Mouse (Mus musculus): ENCODE results near the gene Tlnrd1. TPM values are rescaled to one million over a fixed set of nuclear protein-coding genes. Genes with fewer than 3 reads are reported as not detected.

Gene Tlnrd1
- polyA plus RNA-seq (2014; fragmentation: Illumina TruSeq; extraction: RNeasy Lipid Tissue Mini Kit (QIAGEN cat#74804); ENCODE audit: low replicate concordance) = 11.9 TPM

DNA sequence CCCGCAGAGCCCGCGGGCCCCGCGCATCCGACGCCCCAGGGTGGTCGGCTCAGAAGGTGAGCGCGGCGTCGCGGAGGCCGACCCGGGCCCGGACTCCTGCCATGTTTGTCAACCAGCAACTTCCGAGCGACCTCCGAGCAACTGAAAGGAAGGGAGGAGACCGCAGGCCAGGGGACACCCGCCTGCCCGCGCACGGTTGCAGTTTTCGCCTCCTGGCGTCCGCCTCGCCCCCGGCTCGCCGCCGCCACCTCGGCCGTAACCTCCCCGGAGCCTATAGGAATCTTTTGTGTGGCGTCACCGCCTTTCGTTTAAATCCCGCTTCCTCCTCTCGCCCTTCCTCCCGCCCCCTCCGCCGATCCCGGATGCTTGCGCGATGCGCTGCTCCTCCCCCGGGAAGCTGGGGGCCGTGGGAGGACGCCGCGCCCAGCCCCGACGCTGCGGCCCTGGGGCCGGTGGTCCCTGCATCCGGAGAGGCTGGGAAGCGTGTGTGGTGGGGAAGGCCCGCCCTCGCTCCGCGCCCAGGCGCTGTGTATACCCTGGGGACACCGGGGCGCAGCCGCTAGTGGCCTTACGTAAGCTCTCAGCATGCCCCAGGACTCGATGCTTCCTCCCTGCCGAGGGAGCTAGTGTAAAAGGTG, at the start of gene Tlnrd1, which contains the start of gene Mesd:
Gene Tlnrd1 (minus strand): TSS at position 285 of the 638 bp plus-strand sequence.
Gene Mesd (plus strand): TSS at position 446 of the 638 bp plus-strand sequence.

Other genes with a start within 250 kb of the Tlnrd1 start
- 1.1 TPM for gene Il16, start 138.6 kb downstream of the Tlnrd1 start, polyA plus RNA-seq (2014; fragmentation: Illumina TruSeq; extraction: RNeasy Lipid Tissue Mini Kit (QIAGEN cat#74804); ENCODE audit: low replicate concordance)
- not detected for gene Cfap161, start 89.4 kb downstream of the Tlnrd1 start, polyA plus RNA-seq (2014; fragmentation: Illumina TruSeq; extraction: RNeasy Lipid Tissue Mini Kit (QIAGEN cat#74804); ENCODE audit: low replicate concordance)
- gene Mesd, start 161 bp upstream of the Tlnrd1 start, polyA plus RNA-seq (2014; fragmentation: Illumina TruSeq; extraction: RNeasy Lipid Tissue Mini Kit (QIAGEN cat#74804); ENCODE audit: low replicate concordance) = 9.1 TPM
- gene Cemip, start 202.2 kb upstream of the Tlnrd1 start, polyA plus RNA-seq (2014; fragmentation: Illumina TruSeq; extraction: RNeasy Lipid Tissue Mini Kit (QIAGEN cat#74804); ENCODE audit: low replicate concordance) = 0.19 TPM